Mouse (Mus musculus): ENCODE data around the gene Larp1. TPM values are rescaled to one million over a fixed set of nuclear protein-coding genes. Genes with fewer than 3 reads are reported as not detected.

Gene Larp1
- polyA plus RNA-seq (2016; fragmentation: Nextera tagmentation; extraction: Ambion mirVana), result 16.0 and 17.9 TPM in 2 replicates

DNA sequence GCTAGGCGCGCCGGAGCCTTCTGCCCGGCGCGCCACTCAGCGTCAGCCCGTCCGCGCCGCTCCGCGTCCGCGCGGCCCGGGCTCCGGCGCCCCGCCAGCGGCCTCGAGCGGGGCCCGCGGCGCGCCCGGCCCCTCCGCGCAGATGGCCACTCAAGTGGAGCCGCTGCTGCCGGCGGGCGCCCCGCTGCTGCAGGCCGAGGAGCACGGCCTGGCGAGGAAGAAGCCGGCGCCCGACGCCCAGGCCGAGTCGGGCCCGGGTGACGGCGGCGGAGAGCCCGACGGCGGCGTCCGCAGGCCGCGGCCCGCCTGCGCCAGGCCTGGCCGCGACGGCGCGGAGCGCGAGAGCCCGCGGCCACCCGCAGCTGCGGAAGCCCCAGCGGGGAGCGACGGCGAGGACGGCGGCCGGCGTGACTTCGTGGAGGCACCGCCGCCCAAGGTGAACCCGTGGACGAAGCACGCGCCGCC lies at the start of gene Larp1:
Gene Larp1, plus strand, starts transcription at position 14 of the 465 bp plus-strand sequence.
- Histone ChIP-seq H3K27me3 (no peaks in the 10 kb centered on the region), H3K9ac (peak within 1 kb of the TSS; percentile 96), H3K4me3 (replicated peaks) (peak within 1 kb of the TSS; percentile 95), H3K9me3 (no peaks in the 10 kb centered on the region), H3K27ac (peak within 1 kb of the TSS; percentile 91), H3K36me3 (replicated peaks) (no peaks in the 10 kb centered on the region), H3K4me1 (peaks cover 25% of the 10 kb centered on the region), H3K4me2 (peak within 1 kb of the TSS; percentile 82)
- peak; percentile 73 for ATAC-seq (ENCODE audit: low FRiP score)
- WGBS, result under 1% methylated on average over 49 of the region's 84 CpGs

DNA sequence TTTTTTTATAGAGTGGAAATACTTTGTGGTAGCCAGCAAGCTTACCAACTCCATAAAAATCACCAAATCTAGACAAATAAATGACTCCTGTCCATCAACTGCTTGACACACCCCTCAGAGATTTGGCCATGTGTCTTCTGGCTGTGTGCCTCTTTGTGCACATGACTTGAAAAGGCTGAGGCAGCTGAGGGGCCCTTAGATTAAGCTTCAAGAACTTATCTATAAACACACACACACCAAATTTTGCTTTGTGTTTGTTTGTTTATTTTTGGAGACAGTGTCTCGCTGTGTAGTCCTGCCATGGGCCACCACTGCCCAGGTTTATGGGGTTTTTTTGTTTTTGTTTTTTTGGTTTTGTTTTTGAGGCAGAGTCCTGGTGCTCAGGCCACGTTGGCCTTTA lies 48.9 kb upstream of the Larp1 start:
- ATAC-seq (ENCODE audit: low FRiP score), result no peak
- Histone ChIP-seq H3K27me3 (no peaks in the 10 kb centered on the region; the same call in 1 of the 2 replicates), H3K36me3 (replicated peaks) (no peaks in the 10 kb centered on the region), H3K27ac (no peak overlapping the region), H3K9ac (no peak overlapping the region), H3K9me3 (no peaks in the 10 kb centered on the region), H3K4me2 (no peak overlapping the region), H3K4me3 (replicated peaks) (no peak overlapping the region), H3K4me1 (peaks cover 8% of the 10 kb centered on the region)
- 81% methylated on average over 2 of the region's 2 CpGs for WGBS

DNA sequence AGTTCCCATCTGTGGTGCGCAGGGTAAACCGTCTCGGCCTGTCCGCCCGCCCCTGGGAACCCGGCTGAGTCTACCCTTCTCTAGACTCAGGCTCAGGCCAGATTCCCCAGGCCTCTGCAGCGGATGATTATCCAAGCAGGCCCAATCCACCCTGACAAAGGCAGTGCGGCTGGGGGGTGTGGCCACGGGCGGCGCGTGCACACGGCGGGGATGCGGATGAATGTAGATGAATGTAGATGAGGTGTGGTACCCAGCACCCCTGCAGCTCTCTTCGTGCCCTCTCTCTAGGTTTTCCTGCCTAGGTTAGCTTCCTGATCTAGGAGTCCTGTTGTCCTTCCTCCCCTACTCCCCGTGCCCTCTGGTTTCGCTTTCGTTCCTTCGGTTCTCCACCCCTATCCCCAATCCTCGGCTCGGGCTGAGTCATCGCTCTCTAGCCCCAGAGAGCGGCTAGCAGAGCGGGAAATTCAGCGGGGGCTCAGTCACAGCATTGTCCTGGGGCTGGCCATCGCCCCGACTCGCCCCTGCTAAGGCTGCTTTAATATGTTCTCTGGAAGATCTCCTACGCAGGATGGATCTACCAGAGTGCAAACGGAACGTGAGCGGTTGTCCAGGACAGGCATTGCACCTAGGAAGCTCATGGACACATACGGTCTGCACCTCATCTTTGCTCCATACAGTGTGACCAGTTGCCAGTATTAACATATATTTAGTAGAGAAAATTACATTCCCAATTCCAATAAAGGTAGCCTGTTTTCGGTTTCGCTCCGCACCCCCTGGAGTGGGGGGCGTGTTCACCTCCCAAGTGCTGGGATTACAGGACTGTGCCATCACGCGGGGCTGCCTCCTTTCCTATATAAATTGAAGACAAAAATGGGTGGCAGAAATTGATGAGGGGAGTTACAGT lies 46.2 kb upstream of the Larp1 start:
- ATAC-seq (ENCODE audit: low FRiP score), result peak; percentile 97
- H3K27me3 ChIP-seq, result no peaks in the 10 kb centered on the region; the same call in 1 of the 2 replicates
- WGBS, result under 1% methylated on average over 40 of the region's 40 CpGs
- peak overlapping the region; percentile 54 for H3K4me3 ChIP-seq (replicated peaks)
- H3K4me2 ChIP-seq, result peak overlapping the region; percentile 71
- H3K4me1 ChIP-seq, result peaks cover 8% of the 10 kb centered on the region
- no peaks in the 10 kb centered on the region for H3K36me3 ChIP-seq (replicated peaks)
- peak overlapping the region; percentile 76 for H3K9ac ChIP-seq
- H3K9me3 ChIP-seq, result no peaks in the 10 kb centered on the region
- H3K27ac ChIP-seq, result peak overlapping the region; percentile 86

DNA sequence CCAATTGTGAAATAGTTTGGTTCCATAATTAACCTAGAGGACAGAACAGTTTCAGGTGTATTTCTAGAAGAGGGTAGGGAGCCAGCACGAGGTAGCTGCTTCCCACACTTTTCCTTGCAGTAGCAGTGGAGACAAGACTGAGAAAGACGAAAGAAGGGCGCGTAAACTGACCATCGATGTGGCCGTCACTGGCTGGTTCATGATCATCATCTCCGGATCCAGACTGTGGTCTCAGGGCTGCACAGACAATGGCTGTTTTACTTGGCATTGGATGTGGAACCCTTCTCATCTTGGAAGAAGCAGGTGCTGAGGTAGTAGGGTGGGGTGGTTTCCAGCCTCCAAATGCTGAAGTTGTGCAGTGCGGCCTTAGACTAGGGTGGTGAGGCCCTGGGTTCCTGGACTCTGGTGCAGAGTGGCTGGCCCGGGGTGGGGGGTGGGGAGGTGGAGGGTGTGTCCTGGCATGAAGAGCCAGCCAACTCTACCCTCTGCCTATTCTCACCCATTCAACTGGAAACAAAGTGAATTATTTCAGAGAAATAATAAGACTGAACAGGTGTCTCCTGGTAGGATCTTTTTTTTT lies 45.5 kb upstream of the Larp1 start:
- H3K4me3 ChIP-seq (replicated peaks), result peak overlapping the region; percentile 54
- no peaks in the 10 kb centered on the region; the same call in 1 of the 2 replicates for H3K27me3 ChIP-seq
- 33% methylated on average over 9 of the region's 9 CpGs for WGBS
- no peak for ATAC-seq (ENCODE audit: low FRiP score)
- no peak overlapping the region for H3K27ac ChIP-seq
- no peaks in the 10 kb centered on the region for H3K9me3 ChIP-seq
- peak overlapping the region; percentile 76; the same call in 1 of the 2 replicates for H3K9ac ChIP-seq
- H3K36me3 ChIP-seq (replicated peaks), result no peaks in the 10 kb centered on the region
- peak overlapping the region; percentile 71 for H3K4me2 ChIP-seq
- peaks cover 8% of the 10 kb centered on the region for H3K4me1 ChIP-seq

DNA sequence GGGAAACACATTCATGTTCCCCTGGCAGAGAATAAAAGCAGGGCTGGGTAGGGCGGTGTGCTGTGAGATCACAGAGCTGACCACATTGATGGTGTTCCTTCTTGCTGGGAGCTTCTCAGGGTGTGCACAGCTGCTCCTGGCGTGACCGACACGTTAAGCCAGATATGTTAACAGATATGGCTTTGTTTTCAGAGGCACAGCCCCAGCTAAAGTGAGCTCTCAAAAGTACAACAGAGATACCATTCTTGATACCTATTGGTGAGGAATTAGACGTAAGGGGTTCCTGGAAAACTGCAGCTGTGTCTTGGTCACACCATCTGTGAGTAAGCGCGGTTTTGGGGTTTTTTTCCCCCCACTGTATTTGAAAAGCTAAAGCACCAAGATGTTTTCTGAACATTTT lies 42.2 kb upstream of the Larp1 start:
- H3K4me3 ChIP-seq (replicated peaks), result no peak overlapping the region
- no peak overlapping the region for H3K27ac ChIP-seq
- no peak for ATAC-seq (ENCODE audit: low FRiP score)
- no peak overlapping the region for H3K9ac ChIP-seq
- H3K36me3 ChIP-seq (replicated peaks), result no peaks in the 10 kb centered on the region
- peaks cover 8% of the 10 kb centered on the region for H3K4me1 ChIP-seq
- H3K27me3 ChIP-seq, result no peaks in the 10 kb centered on the region; the same call in 1 of the 2 replicates
- 69% methylated on average over 7 of the region's 7 CpGs for WGBS
- no peaks in the 10 kb centered on the region for H3K9me3 ChIP-seq
- no peak overlapping the region for H3K4me2 ChIP-seq

DNA sequence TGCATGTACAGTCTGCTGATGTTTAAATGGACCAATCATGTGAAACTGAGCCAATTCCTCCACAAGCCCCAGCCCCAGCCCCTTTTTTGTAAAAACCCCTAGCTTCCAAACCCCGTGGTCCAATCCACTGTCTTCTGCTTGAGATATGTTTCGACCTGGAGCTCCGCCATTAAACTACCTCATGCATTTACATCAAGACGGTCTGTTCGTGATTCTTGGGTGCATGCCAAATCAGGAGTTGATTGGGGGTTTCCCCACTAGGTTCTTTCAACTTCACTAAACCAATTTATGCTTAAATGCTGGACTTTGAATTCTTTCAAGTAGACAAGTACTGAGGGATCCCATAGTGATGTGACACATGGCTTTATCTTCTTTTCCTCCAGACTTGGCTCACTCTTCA lies 40.6 kb upstream of the Larp1 start:
- no peak overlapping the region for H3K4me3 ChIP-seq (replicated peaks)
- no peak overlapping the region for H3K27ac ChIP-seq
- no peaks in the 10 kb centered on the region for H3K36me3 ChIP-seq (replicated peaks)
- WGBS, result 88% methylated on average over 5 of the region's 5 CpGs
- H3K9ac ChIP-seq, result no peak overlapping the region
- H3K4me2 ChIP-seq, result no peak overlapping the region
- no peaks in the 10 kb centered on the region; the same call in 1 of the 2 replicates for H3K27me3 ChIP-seq
- no peaks in the 10 kb centered on the region; the same call in 1 of the 2 replicates for H3K4me1 ChIP-seq
- no peak for ATAC-seq (ENCODE audit: low FRiP score)
- H3K9me3 ChIP-seq, result no peaks in the 10 kb centered on the region

DNA sequence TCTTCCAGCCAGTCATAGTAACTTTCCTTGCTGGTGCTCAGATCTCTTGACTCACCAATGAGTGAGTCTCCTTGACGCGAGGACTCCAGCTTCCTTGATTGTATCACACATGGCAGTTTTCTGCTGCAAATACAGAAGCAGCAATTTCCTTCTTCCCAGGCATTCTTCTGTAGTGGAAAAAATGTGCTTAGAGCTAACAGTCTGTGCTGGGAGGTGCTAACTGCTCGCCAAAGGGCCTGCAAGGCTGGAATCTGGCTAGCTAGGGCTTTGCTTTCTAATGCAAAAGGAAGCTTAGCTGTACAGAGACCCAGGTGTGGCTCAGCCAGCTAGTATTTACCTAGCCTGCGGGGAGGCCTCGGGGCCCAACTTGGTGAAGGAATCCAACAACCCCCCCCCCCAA lies 38.3 kb upstream of the Larp1 start:
- ATAC-seq (ENCODE audit: low FRiP score), result no peak
- H3K9ac ChIP-seq, result no peak overlapping the region
- no peak overlapping the region for H3K4me3 ChIP-seq (replicated peaks)
- H3K27ac ChIP-seq, result no peak overlapping the region
- WGBS, result 26% methylated on average over 5 of the region's 5 CpGs
- no peak overlapping the region for H3K4me2 ChIP-seq
- H3K4me1 ChIP-seq, result no peaks in the 10 kb centered on the region
- no peaks in the 10 kb centered on the region for H3K27me3 ChIP-seq
- H3K9me3 ChIP-seq, result no peaks in the 10 kb centered on the region
- no peaks in the 10 kb centered on the region for H3K36me3 ChIP-seq (replicated peaks)

DNA sequence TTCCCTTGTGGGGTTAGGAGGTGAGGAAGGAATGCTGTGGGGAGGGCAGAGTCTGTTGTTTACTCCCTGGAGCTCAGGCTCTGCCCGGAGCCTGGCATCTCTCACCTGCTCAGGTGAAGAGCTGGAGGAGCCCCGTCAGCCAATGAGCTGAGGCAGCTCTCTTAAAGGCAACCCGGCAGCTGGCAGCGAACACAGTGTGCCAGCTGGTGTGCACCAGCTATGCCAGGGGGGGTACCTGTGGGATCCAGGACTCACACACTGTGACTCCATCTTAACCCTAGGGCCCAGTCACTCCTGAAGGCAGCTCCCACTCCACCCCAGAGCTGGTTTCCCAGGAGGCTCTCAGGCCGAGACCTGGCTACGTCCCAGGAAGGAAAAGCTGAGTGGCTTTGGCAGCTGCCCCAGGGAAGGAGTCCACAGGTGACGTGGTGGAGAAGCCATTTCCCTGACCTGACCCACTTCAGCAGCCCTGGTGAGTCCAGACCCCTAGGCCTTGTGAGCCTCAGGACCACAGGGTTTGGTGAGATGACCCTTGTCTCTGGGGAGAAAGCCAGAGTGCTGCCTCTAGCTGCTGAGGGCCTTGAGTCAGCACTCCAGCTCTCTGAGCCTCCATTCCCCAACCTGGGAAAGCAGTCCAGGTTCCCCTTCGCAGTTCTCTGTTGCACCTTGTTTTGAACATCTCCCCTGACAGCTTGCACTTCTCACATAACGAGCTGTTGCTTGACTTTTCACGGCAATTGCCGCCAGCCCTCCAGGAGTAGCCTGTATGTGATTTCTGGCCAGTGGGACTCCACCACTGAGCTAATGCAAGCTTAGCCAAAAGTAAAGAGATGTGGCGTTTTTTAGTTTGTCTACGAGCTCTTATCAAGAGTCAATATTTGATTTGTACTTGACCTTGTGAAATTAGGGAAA lies 35.6 kb upstream of the Larp1 start:
- H3K9ac ChIP-seq, result no peak overlapping the region
- 76% methylated on average over 13 of the region's 13 CpGs for WGBS
- no peaks in the 10 kb centered on the region for H3K4me1 ChIP-seq
- no peak overlapping the region for H3K4me2 ChIP-seq
- no peaks in the 10 kb centered on the region for H3K27me3 ChIP-seq
- no peak for ATAC-seq (ENCODE audit: low FRiP score)
- no peak overlapping the region for H3K27ac ChIP-seq
- no peaks in the 10 kb centered on the region for H3K36me3 ChIP-seq (replicated peaks)
- no peaks in the 10 kb centered on the region for H3K9me3 ChIP-seq
- no peak overlapping the region for H3K4me3 ChIP-seq (replicated peaks)

DNA sequence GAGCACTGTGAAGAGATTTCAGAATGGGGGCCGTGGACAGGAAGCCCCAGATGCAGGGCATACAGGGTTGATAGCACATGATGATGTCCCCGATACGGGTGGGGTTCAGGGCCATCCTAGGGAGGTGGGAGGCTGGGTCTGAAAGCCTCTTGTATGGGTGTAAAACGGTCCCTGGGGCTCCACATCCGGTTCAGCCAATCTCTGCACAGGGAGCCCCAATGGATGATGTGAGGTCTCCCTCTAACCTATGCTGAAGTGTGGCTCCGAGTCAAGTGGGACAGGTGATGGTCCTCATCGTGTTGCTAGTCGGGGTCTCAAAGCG lies 35.0 kb upstream of the Larp1 start:
- no peak overlapping the region for H3K4me3 ChIP-seq (replicated peaks)
- ATAC-seq (ENCODE audit: low FRiP score), result no peak
- WGBS, result 75% methylated on average over 9 of the region's 9 CpGs

DNA sequence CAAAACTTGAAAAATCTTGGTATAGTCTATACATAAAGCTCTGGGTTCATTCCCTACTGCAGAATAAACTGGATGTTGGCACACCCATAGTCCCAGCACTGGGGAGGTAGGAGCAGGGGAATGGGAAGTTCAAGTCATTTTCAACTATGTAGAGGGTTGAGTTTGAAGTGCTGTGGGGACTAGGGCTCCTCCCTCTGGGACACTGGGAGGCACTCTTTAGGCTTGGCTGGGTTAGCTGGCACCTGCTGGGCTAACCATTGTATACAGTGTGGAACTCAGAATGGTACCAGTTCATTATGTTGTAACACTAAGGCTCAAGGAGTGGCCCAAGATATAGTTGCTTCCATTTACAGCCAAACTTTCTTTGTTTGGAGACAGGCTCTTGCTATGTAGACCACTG lies 33.0 kb upstream of the Larp1 start:
- Histone ChIP-seq H3K36me3 (replicated peaks) (no peaks in the 10 kb centered on the region), H3K4me2 (no peak overlapping the region), H3K4me3 (replicated peaks) (no peak overlapping the region), H3K4me1 (no peaks in the 10 kb centered on the region), H3K9ac (no peak overlapping the region), H3K27ac (no peak overlapping the region), H3K27me3 (no peaks in the 10 kb centered on the region), H3K9me3 (no peaks in the 10 kb centered on the region)
- ATAC-seq (ENCODE audit: low FRiP score), result no peak

More for the DNA sequence above, 35.0 kb upstream of the Larp1 start:
- H3K4me1 ChIP-seq, result no peaks in the 10 kb centered on the region
- H3K4me2 ChIP-seq, result no peak overlapping the region
- H3K27me3 ChIP-seq, result no peaks in the 10 kb centered on the region
- no peak overlapping the region for H3K9ac ChIP-seq
- H3K27ac ChIP-seq, result 0 out of 2 replicates have a peak overlapping the region, but pooled peaks have one; percentile 25
- H3K36me3 ChIP-seq (replicated peaks), result no peaks in the 10 kb centered on the region
- H3K9me3 ChIP-seq, result no peaks in the 10 kb centered on the region

DNA sequence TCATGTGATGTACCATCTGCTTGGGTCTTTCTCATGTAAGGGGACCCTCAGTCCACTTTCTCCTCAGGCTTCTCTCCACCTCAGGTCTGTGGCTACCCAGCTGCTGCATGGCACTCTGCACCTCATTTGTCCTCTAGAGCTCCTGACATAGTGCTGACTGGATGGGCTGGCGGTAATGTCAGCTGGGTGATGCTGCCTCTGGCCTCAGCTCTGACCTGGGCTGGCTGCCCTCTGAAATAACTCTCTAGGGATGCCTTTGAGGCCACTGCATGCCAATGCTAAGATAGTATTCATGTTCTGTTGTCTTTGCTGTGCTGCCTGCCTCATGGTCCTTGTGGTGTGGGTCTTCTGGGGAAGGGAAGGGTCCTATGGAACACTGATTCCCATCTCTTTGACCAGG lies 31.2 kb upstream of the Larp1 start:
- no peak for ATAC-seq (ENCODE audit: low FRiP score)
- no peaks in the 10 kb centered on the region for H3K4me1 ChIP-seq
- no peak overlapping the region for H3K4me2 ChIP-seq
- WGBS, result 92% methylated on average over 1 of the region's 1 CpGs
- H3K9me3 ChIP-seq, result no peaks in the 10 kb centered on the region
- no peaks in the 10 kb centered on the region for H3K27me3 ChIP-seq
- H3K27ac ChIP-seq, result no peak overlapping the region
- H3K4me3 ChIP-seq (replicated peaks), result no peak overlapping the region
- no peak overlapping the region for H3K9ac ChIP-seq
- H3K36me3 ChIP-seq (replicated peaks), result no peaks in the 10 kb centered on the region

DNA sequence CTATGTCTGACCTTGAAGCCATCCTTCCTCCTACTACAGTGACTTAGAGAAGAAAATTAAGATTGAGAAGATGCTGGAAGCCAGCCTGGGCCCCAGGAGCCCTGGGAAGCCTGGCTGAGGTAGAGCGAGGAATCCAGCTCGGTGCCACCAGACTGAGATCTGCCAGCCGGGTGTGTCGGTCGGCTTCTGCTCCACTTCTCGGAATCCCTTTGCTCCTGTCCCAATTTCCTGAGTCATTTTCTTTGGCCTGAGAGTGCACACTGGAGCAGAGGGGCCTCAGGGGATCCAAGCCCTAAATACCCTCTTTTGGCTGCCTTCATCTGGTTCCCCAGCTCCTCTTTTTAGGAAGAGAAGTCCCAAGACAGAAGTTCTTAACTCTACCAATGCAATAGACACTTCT lies 29.2 kb upstream of the Larp1 start:
- no peak overlapping the region for H3K9ac ChIP-seq
- no peaks in the 10 kb centered on the region for H3K4me1 ChIP-seq
- no peak overlapping the region for H3K4me2 ChIP-seq
- no peaks in the 10 kb centered on the region for H3K27me3 ChIP-seq
- 92% methylated on average over 6 of the region's 6 CpGs for WGBS
- no peak for ATAC-seq (ENCODE audit: low FRiP score)
- no peak overlapping the region for H3K4me3 ChIP-seq (replicated peaks)
- H3K9me3 ChIP-seq, result no peaks in the 10 kb centered on the region
- H3K36me3 ChIP-seq (replicated peaks), result no peaks in the 10 kb centered on the region
- no peak overlapping the region for H3K27ac ChIP-seq

Measured in forebrain, embryonic 12.5 days (tissue).